Mouse (Mus musculus) natural killer cell, adult 2 months (primary cell): Measurements from ENCODE around the gene Nmu.
A peak's percentile ranks its signal among the peaks of the same experiment; 100 is the strongest.

Source experiments
- DNase-seq, 2 experiments: peaks; one replicate each; pipeline ENCODE4 v3.0.0; 2022; ENCODE audit warnings: low spot score in 2 of 2

Gene Nmu

GRCm38 (mm10) chr5:76321249-76322196, 42.1 kb downstream of the Nmu start:
- no peak for DNase-seq

- DNase-seq: no peak
Observed at GRCm38 (mm10) chr5:76308206-76308605, 55.4 kb downstream of the Nmu start.

- no peak for DNase-seq
Observed at GRCm38 (mm10) chr5:76306261-76306660, 57.3 kb downstream of the Nmu start.

DNA sequence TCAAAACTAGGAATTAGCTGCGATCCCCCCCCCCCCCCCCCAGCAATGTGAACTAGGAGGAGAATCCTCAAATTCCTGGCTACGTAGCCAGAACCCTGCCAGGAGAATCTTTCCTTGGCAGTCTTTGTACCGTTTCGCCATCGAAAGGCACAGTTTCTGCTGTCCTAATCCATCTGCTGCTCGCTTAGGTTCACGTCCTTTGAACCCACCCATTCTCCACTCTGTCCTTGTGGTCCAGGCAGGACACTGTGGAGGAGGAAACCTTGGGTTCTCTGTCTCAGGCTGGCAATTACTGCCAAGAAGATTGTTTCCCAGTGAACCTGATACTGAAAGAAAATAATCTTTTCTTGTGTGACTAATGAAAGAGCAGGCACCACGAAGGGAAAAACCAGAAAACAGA, 58.0 kb downstream of the Nmu start:
- no peak for DNase-seq

GRCm38 (mm10) chr5:76304452-76305341, 58.9 kb downstream of the Nmu start, which contains the start of gene Clock:
TSS of gene Clock (minus strand) at chr5:76304792.
- DNase-seq: peak; percentile 71 to 82

DNA sequence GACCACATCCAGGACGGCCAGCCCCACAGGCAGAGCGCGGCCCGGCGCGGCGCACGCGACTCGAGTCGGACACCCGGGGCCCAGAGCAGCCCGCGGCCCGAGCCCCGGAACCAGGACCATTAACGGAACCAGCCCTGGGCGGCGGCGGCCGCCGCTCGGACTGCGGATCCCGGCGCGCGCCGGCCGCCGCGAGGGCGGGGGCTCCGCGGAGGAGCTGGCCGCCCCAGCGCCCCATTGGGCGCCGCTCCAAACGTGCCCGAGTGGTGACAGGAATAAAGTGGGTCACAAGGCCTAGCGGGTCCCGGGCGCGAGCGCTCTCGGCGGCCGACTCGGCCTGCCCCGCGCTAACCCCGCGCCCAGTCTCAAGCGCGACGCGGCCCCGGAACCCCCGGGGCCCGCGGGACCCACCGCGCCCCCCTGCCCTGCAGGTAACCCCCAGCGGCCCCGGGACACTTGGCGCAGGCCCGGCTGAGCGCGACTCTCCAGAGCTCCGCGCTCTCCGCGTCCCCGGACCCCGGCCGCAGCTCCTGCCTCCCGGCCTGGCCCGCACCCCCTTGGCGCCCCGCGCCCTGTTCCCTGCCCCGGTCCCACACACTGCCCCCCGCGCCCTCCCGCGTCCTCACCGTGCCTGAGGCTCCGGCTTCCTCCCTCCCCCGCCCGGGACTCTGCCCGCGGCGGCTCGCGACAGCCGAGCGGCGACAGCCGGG, 59.7 kb downstream of the Nmu start:
- DNase-seq: peak; percentile 41 to 48

DNA sequence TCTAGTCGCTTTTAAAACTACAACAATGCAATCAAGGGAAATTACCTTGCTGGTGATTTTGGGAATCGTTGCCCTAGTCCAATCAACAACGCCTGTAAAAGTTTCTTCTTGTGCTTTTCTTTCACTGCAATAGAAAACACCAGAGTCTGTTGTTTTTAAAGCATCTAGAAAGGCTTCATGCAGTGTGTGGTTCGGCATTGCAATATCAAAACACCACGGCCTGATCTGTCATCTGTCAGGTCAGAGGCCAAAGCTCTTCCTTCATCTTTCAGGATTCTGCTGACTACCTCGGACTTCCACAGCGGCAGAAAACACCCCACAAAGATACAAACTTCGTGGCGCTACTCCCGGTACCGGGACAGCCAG, 60.2 kb downstream of the Nmu start:
- DNase-seq: no peak

- DNase-seq: no peak
Observed at GRCm38 (mm10) chr5:76302009-76302408, 61.6 kb downstream of the Nmu start.

GRCm38 (mm10) chr5:76289234-76289691, 74.3 kb downstream of the Nmu start:
- no peak for DNase-seq

DNA sequence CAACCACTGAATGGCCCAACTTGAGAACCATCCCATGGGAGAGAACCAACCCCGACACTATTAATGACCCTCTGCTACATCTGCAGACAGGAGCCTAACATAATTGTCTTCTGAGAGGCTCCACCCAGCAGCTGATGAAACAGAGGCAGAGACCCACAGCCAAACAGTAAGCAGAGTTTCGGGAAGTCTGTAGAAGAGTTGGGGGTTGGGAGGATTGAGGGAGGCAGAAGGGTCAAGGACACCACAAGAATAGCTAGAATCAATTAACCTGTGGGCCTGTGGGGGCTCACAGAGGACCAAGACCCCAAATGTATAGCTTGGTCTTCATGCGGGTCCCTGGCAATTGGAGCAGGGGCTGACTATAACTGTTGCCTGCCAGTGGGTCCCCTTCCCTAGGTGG, 75.3 kb downstream of the Nmu start:
- DNase-seq: no peak

GRCm38 (mm10) chr5:76287062-76287461, 76.5 kb downstream of the Nmu start:
- DNase-seq: no peak

DNA sequence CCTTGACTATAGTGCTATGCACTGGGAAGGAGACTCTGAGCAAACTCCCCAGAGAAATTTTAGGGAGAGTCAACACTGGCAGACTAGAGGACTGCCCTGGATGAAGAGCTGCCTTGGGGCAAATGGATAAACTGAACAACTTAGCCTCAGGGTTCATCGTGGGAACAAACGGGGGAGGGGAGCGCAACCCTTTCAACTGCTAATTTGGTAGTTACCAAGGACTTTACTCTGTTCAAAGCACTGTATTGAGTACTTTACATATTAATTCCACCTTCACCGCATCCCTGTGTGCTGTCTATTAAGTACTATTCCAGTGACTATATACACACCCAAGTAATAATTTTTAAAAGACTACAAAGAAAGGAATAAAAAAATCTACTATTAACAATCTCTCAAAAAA, 77.9 kb downstream of the Nmu start:
- no peak for DNase-seq

DNA sequence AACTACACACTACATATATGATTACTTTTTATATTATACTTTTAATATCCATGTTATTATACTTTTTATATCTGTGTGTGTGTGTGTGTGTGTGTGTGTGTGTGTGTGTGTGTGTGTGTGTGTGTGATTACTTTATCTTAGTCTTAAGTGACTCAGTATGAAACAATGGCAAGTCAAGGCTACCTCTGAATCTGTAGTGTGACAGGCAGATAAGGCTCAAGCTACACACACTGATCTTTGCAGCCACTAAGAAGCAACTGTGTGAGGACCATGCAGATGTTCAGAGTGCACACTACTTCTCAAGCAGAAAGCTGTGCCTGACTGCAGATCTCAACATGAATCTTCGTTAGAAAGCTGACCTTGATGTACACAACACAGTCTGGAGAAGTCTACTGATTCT, 79.7 kb downstream of the Nmu start:
- no peak for DNase-seq
